Mouse (Mus musculus): Measurements from ENCODE around the gene Lasp1. TPM values are rescaled to one million over a fixed set of nuclear protein-coding genes. Genes with fewer than 3 reads are reported as not detected.

The Lasp1 gene
- polyA plus RNA-seq, 1 experiment from 2014 or later, result 133 TPM

DNA sequence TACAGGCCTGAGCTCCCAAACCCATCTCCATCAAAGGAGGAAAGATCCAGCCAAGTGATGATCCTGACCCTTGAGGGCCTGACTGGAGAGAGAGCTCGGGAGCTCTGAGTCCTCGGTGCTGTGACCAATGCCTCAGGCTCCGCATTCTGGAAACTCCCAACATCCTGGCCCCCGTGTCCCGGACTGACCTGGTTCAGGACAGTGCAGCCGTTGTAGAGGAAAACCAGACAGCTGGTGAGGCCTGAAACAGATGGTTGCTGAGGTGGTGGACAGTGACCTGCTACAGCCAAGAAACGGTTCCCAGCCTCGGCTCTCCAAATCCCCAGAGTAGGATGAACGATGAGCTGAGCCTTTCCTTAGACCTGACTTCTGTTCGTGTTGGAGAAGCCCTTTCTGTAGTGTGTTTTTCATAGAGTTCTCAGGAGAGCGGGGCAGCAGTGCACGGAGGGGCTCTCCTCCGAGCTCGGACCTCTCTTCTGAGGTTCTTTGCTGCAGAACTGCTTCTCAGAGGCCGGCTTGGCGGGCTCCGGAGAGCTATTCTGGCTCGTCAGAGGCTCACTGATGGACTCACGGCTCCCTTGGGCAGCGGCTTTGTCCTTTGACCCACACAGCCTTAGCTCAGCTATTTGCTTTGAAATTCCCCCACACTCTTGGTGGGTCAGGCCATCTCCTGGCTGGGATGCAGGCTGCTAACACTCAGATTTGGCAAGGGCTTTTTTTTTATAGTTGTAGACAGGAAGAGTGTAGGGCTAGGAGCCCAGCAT is 24.2 kb downstream of the Lasp1 start:
- 58% methylated on average over 20 of the region's 20 CpGs for WGBS
- Histone ChIP-seq H3K4me2 (replicated peaks; ENCODE audit: low read depth, low read length) (no peak overlapping the region), H3K9me3 (ENCODE audit: low read length) (no peaks in the 10 kb centered on the region), H3K27ac (ENCODE audit: low read length) (0 out of 2 replicates have a peak overlapping the region, but pooled peaks have one; percentile 1), H3K4me3 (ENCODE audit: low read length) (no peak overlapping the region), H3K36me3 (ENCODE audit: insufficient read depth, low read length) (peaks cover 33% of the 10 kb centered on the region), H3K27me3 (ENCODE audit: insufficient read depth, low read length) (no peaks in the 10 kb centered on the region), H3K4me1 (ENCODE audit: insufficient read depth, low read length) (peaks cover 45% of the 10 kb centered on the region), H3K9ac (replicated peaks; ENCODE audit: low read length) (no peak overlapping the region)
- 0 out of 2 replicates have a peak, but pooled peaks have one; percentile 39 for ATAC-seq (ENCODE audit: low FRiP score, low TSS enrichment)

DNA sequence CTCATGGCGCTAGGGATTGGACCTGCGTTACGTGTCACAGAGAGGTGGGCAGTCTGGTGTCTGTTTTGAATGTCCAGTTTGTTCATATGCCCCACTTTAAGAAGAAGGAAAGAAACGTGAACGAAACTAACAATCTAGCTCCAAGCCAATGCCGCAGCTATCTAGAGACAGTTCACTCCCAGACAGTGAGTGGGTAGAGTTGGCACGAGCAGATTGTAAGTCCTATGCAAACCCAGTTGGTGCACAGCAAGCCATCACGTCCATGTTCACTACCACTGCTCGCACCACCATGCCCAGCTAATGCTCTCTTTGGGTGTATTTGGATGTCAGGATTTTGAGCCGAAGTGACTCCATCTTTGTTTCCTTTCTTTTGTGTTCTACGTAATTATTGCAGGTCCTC is 25.4 kb downstream of the Lasp1 start:
- no peak overlapping the region for H3K27ac ChIP-seq (ENCODE audit: low read length)
- peaks cover 34% of the 10 kb centered on the region for H3K36me3 ChIP-seq (ENCODE audit: insufficient read depth, low read length)
- no peak overlapping the region for H3K9ac ChIP-seq (replicated peaks; ENCODE audit: low read length)
- no peak overlapping the region for H3K4me3 ChIP-seq (ENCODE audit: low read length)
- peaks cover 33% of the 10 kb centered on the region for H3K4me1 ChIP-seq (ENCODE audit: insufficient read depth, low read length)
- H3K27me3 ChIP-seq (ENCODE audit: insufficient read depth, low read length), result no peaks in the 10 kb centered on the region
- no peak overlapping the region for H3K4me2 ChIP-seq (replicated peaks; ENCODE audit: low read depth, low read length)
- H3K9me3 ChIP-seq (ENCODE audit: low read length), result no peaks in the 10 kb centered on the region
- WGBS, result 97% methylated on average over 11 of the region's 11 CpGs
- no peak for ATAC-seq (ENCODE audit: low FRiP score, low TSS enrichment)

DNA sequence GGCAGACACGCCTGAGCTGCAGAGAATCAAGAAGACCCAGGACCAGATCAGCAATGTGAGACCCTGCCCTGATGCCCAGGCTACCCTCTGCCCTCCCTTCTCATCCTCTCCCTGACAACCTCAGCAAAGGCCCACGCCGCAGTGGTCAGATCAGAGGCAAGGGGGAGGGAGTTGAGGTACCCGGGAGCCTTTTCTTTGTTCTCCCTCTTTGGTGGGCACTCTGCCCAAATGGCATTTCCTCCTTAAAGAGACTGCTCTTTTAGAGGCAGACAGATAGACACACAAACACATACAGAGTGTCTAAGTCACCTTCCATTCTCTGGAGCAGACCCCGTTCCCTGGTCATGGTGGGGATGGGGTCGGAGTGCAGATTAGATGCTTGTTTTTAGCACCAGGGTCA is 26.1 kb downstream of the Lasp1 start:
- ATAC-seq (ENCODE audit: low FRiP score, low TSS enrichment), result no peak
- H3K36me3 ChIP-seq (ENCODE audit: insufficient read depth, low read length), result peaks cover 36% of the 10 kb centered on the region
- no peaks in the 10 kb centered on the region for H3K27me3 ChIP-seq (ENCODE audit: insufficient read depth, low read length)
- H3K4me2 ChIP-seq (replicated peaks; ENCODE audit: low read depth, low read length), result no peak overlapping the region
- peaks cover 29% of the 10 kb centered on the region; the same call in 1 of the 2 replicates for H3K4me1 ChIP-seq (ENCODE audit: insufficient read depth, low read length)
- H3K9ac ChIP-seq (replicated peaks; ENCODE audit: low read length), result no peak overlapping the region
- 63% methylated on average over 6 of the region's 6 CpGs for WGBS
- no peak overlapping the region for H3K4me3 ChIP-seq (ENCODE audit: low read length)
- no peak overlapping the region; the same call in 1 of the 2 replicates for H3K27ac ChIP-seq (ENCODE audit: low read length)
- H3K9me3 ChIP-seq (ENCODE audit: low read length), result no peaks in the 10 kb centered on the region

DNA sequence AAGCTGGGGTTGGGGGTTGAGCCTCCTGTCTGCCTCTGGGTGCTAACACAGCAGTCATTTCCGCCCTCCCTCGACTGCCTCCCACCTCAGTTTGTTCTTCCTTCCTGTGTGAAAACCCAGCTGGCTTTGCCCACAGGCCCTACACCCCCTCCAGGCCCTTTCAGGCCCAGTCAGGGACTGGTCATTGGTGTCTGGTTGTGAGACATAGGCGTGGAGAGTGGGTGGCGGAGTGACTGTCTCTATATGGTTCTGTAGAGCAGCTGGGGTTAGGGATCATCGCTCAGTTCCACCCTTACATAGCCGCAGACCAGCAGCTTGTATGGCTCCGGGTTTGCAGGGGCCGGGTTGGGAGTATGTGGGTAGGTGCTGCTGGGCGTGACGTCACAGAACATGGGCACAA is 26.5 kb downstream of the Lasp1 start:
- Histone ChIP-seq H3K9me3 (ENCODE audit: low read length) (no peaks in the 10 kb centered on the region), H3K36me3 (ENCODE audit: insufficient read depth, low read length) (peaks cover 33% of the 10 kb centered on the region), H3K9ac (replicated peaks; ENCODE audit: low read length) (no peak overlapping the region), H3K4me2 (replicated peaks; ENCODE audit: low read depth, low read length) (no peak overlapping the region), H3K27ac (ENCODE audit: low read length) (no peak overlapping the region; the same call in 1 of the 2 replicates), H3K4me1 (ENCODE audit: insufficient read depth, low read length) (peaks cover 27% of the 10 kb centered on the region; the same call in 1 of the 2 replicates), H3K4me3 (ENCODE audit: low read length) (no peak overlapping the region), H3K27me3 (ENCODE audit: insufficient read depth, low read length) (no peaks in the 10 kb centered on the region)
- ATAC-seq (ENCODE audit: low FRiP score, low TSS enrichment), result peak; percentile 33; the same call in 1 of the 2 replicates
- 73% methylated on average over 10 of the region's 10 CpGs for WGBS

DNA sequence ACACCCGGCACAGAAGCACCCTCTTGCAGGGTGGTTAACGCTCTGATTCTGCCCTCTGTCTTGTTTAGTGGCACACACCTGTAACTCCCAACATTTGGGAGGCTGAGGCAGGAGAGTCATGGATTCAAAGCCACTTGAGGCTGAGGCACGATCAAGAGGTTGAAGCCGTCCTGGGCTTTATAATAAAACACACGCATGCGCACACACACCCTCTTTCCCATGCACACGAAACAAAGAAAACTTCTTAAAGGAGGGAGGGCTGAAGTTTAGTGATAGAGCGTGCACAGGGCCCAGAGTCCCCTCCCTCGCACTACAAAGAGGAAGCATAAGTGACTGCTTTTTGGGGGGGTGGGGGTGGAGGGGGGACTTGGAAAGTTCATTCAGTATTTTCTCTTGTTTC is 27.2 kb downstream of the Lasp1 start:
- Histone ChIP-seq H3K4me1 (ENCODE audit: insufficient read depth, low read length) (peaks cover 27% of the 10 kb centered on the region; the same call in 1 of the 2 replicates), H3K4me2 (replicated peaks; ENCODE audit: low read depth, low read length) (no peak overlapping the region), H3K36me3 (ENCODE audit: insufficient read depth, low read length) (peaks cover 33% of the 10 kb centered on the region), H3K9me3 (ENCODE audit: low read length) (no peaks in the 10 kb centered on the region), H3K9ac (replicated peaks; ENCODE audit: low read length) (no peak overlapping the region), H3K27me3 (ENCODE audit: insufficient read depth, low read length) (no peaks in the 10 kb centered on the region), H3K27ac (ENCODE audit: low read length) (0 out of 2 replicates have a peak overlapping the region, but pooled peaks have one; percentile 6), H3K4me3 (ENCODE audit: low read length) (no peak overlapping the region)
- ATAC-seq (ENCODE audit: low FRiP score, low TSS enrichment), result no peak
- WGBS, result 79% methylated on average over 9 of the region's 9 CpGs

DNA sequence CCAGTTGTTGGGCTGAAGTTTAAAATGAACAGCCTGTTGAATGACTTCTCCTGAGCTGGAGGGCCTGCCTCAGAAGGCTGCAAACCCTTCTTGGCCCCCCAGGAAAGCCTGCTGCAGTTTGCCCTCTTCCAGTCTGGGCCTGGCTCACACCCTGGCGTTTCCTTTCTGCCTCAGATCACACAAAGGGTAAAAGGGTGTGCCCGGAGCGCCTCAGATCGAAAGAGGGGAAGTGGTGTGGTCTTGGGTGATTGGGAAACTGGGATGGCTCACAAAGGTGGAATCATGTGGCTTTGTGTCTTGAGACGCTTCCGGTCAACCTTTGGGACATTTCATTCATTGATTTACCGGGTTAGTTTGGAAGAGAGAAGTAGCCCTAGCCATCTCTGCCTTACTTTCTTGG is 27.6 kb downstream of the Lasp1 start:
- peaks cover 27% of the 10 kb centered on the region; the same call in 1 of the 2 replicates for H3K4me1 ChIP-seq (ENCODE audit: insufficient read depth, low read length)
- no peak overlapping the region for H3K9ac ChIP-seq (replicated peaks; ENCODE audit: low read length)
- H3K4me2 ChIP-seq (replicated peaks; ENCODE audit: low read depth, low read length), result no peak overlapping the region
- H3K4me3 ChIP-seq (ENCODE audit: low read length), result no peak overlapping the region
- H3K9me3 ChIP-seq (ENCODE audit: low read length), result no peaks in the 10 kb centered on the region
- H3K27me3 ChIP-seq (ENCODE audit: insufficient read depth, low read length), result no peaks in the 10 kb centered on the region
- no peak for ATAC-seq (ENCODE audit: low FRiP score, low TSS enrichment)
- 69% methylated on average over 7 of the region's 7 CpGs for WGBS
- 0 out of 2 replicates have a peak overlapping the region, but pooled peaks have one; percentile 6 for H3K27ac ChIP-seq (ENCODE audit: low read length)
- H3K36me3 ChIP-seq (ENCODE audit: insufficient read depth, low read length), result peaks cover 33% of the 10 kb centered on the region

DNA sequence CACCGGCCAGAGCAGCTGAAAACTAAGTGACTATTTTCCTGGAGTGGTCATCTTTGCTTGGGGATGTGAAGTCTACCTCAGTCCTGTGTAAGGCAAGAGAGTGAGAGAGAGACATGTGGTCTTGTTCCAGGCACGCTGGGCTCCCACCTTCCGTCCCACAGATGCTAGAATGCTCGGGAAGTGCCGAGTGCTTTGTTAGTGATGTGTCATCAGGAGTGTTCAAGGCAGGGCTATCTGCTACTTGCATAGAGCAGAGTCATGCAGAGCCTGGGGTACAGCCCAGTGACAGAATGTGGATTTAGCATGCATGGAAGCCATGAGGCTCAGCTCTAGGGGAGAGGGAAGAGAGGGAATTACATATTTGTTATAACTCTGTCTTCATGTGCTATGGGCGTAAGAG is 28.9 kb downstream of the Lasp1 start:
- peaks cover 28% of the 10 kb centered on the region for H3K36me3 ChIP-seq (ENCODE audit: insufficient read depth, low read length)

DNA sequence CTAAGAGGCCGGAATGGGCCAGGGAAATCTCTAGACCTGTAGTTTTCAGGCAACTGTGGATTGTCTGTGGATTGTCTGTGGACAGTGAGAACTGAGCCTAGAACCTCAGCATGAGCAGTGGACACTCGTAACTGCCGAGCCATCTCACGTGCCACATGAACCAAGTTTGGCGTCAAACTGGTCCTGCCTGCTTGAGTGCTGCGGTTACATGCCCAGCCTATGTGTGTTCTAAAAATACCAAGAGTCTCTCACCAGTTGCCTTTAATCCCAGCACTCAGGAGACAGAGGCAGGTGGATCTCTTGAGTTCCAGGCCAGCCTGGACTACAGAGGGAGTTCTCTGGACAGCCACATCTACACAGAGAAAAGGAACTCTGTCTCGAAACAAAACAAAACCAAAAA is 30.6 kb downstream of the Lasp1 start:
- Histone ChIP-seq H3K27me3 (ENCODE audit: insufficient read depth, low read length) (no peaks in the 10 kb centered on the region), H3K9me3 (ENCODE audit: low read length) (no peaks in the 10 kb centered on the region), H3K4me2 (replicated peaks; ENCODE audit: low read depth, low read length) (no peak overlapping the region), H3K9ac (replicated peaks; ENCODE audit: low read length) (no peak overlapping the region), H3K36me3 (ENCODE audit: insufficient read depth, low read length) (peaks cover 40% of the 10 kb centered on the region), H3K27ac (ENCODE audit: low read length) (0 out of 2 replicates have a peak overlapping the region, but pooled peaks have one; percentile 15), H3K4me1 (ENCODE audit: insufficient read depth, low read length) (peaks cover 21% of the 10 kb centered on the region), H3K4me3 (ENCODE audit: low read length) (no peak overlapping the region)
- ATAC-seq (ENCODE audit: low FRiP score, low TSS enrichment), result no peak
- 97% methylated on average over 7 of the region's 7 CpGs for WGBS

More for the DNA sequence above, 28.9 kb downstream of the Lasp1 start:
- no peaks in the 10 kb centered on the region for H3K27me3 ChIP-seq (ENCODE audit: insufficient read depth, low read length)
- no peak for ATAC-seq (ENCODE audit: low FRiP score, low TSS enrichment)
- no peak overlapping the region for H3K4me2 ChIP-seq (replicated peaks; ENCODE audit: low read depth, low read length)
- H3K9me3 ChIP-seq (ENCODE audit: low read length), result no peaks in the 10 kb centered on the region
- H3K9ac ChIP-seq (replicated peaks; ENCODE audit: low read length), result no peak overlapping the region
- peaks cover 27% of the 10 kb centered on the region for H3K4me1 ChIP-seq (ENCODE audit: insufficient read depth, low read length)
- no peak overlapping the region for H3K27ac ChIP-seq (ENCODE audit: low read length)
- H3K4me3 ChIP-seq (ENCODE audit: low read length), result no peak overlapping the region
- WGBS, result 87% methylated on average over 6 of the region's 6 CpGs

DNA sequence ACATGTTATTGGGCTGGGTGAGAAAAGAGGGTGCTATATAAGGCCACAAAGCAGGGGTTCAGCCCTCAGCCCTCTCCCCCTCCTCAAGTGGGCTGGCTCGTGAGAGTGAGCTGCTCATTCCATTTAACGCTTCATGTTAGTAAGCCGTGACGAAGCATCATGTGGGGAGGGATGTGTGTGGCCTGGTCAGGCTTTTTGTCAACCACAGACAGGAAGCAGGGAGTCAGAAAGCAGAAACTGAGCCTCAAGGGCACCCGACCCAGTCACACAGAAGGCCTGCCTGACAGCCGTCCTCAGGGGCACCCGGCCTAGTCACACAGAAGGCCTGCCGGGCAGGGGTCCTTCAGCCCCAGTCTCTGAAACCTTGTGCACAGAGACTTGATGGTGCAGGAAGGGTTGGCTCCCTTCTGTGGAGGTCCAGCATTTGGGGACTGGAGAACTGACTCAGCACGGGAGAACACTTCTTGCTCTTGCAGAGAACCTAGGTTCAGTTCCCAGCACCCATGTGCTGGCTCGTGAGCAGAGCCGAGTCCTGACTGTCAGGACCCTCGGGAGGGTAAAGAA is 31.2 kb downstream of the Lasp1 start:
- Histone ChIP-seq H3K36me3 (ENCODE audit: insufficient read depth, low read length) (peaks cover 41% of the 10 kb centered on the region), H3K27me3 (ENCODE audit: insufficient read depth, low read length) (no peaks in the 10 kb centered on the region), H3K9ac (replicated peaks; ENCODE audit: low read length) (no peak overlapping the region), H3K27ac (ENCODE audit: low read length) (no peak overlapping the region), H3K4me1 (ENCODE audit: insufficient read depth, low read length) (peaks cover 15% of the 10 kb centered on the region), H3K9me3 (ENCODE audit: low read length) (no peaks in the 10 kb centered on the region), H3K4me2 (replicated peaks; ENCODE audit: low read depth, low read length) (no peak overlapping the region), H3K4me3 (ENCODE audit: low read length) (no peak overlapping the region)
- no peak for ATAC-seq (ENCODE audit: low FRiP score, low TSS enrichment)
- WGBS, result 79% methylated on average over 12 of the region's 12 CpGs

DNA sequence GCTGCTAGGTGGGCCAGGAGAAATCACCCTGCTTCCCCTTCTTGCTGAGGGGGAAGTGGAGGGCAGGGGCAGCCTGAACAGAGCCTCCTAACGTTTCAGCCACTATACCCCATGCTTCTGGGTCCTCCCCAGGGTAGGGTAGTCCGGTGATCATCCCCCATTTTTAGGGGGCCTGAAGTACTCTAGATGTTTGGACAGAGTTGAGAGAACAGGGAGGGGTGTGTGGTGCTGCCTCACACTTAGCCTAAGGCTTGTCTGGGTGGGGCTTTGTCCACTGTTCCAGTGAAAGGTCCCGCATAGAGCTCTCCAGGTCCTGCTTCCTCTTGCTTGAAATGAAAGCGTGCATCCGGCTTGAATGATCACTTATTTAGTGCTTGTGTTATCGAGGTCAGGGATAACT is 31.7 kb downstream of the Lasp1 start:
- no peak overlapping the region for H3K9ac ChIP-seq (replicated peaks; ENCODE audit: low read length)
- H3K36me3 ChIP-seq (ENCODE audit: insufficient read depth, low read length), result peaks cover 41% of the 10 kb centered on the region
- no peaks in the 10 kb centered on the region for H3K27me3 ChIP-seq (ENCODE audit: insufficient read depth, low read length)
- ATAC-seq (ENCODE audit: low FRiP score, low TSS enrichment), result no peak
- H3K9me3 ChIP-seq (ENCODE audit: low read length), result no peaks in the 10 kb centered on the region
- H3K4me3 ChIP-seq (ENCODE audit: low read length), result no peak overlapping the region
- 82% methylated on average over 6 of the region's 6 CpGs for WGBS
- no peak overlapping the region for H3K27ac ChIP-seq (ENCODE audit: low read length)
- H3K4me2 ChIP-seq (replicated peaks; ENCODE audit: low read depth, low read length), result no peak overlapping the region
- H3K4me1 ChIP-seq (ENCODE audit: insufficient read depth, low read length), result peaks cover 11% of the 10 kb centered on the region
